Mouse (Mus musculus) heart, embryonic 13.5 days (tissue): ENCODE measurements around the gene Tgm7. TPM values are rescaled to one million over a fixed set of nuclear protein-coding genes. Genes with fewer than 3 reads are reported as not detected.
"Not testable (repeated sequence)": the region's sequence is repeated elsewhere in the genome, so short reads cannot be mapped to it uniquely, and the experiment has no call there.

Source experiments
- ATAC-seq: fragments of 200-750 bp; cut with Nextera tagmentation; 2 replicates; pipeline ENCODE4 v1.8.0; 2017; ENCODE audit warnings: moderate TSS enrichment; ENCODE audit not compliant: insufficient number of reproducible peaks, low FRiP score, low TSS enrichment; ENCODE audit errors: extremely low read depth
- H3K27ac ChIP-seq: fragments of 300-500 bp; sonication (generic); replicated peaks from 2 replicates; pipeline ENCODE4 v1.5.1; 2015; ENCODE audit warnings: moderate library complexity, mild to moderate bottlenecking, inconsistent platforms
- H3K27me3 ChIP-seq: fragments of 300-500 bp; sonication (generic); replicated peaks from 2 replicates; pipeline ENCODE4 v1.6.1; 2015; ENCODE audit warnings: mild to moderate bottlenecking, inconsistent platforms
- H3K36me3 ChIP-seq: fragments of 300-500 bp; sonication (generic); 2 replicates; pipeline ENCODE4 v1.6.1; 2015; ENCODE audit warnings: mild to moderate bottlenecking, inconsistent platforms
- H3K4me1 ChIP-seq: fragments of 300-500 bp; sonication (generic); 2 replicates; pipeline ENCODE4 v1.6.1; 2015; ENCODE audit warnings: inconsistent platforms
- H3K4me2 ChIP-seq: fragments of 300-500 bp; sonication (generic); 2 replicates; pipeline ENCODE4 v1.6.1; 2015; ENCODE audit warnings: inconsistent platforms, mild to moderate bottlenecking, moderate library complexity
- H3K4me3 ChIP-seq: fragments of 300-500 bp; sonication (generic); 2 replicates; pipeline ENCODE4 v1.5.1; 2015; ENCODE audit warnings: moderate library complexity, mild to moderate bottlenecking, inconsistent platforms
- H3K9ac ChIP-seq: fragments of 300-500 bp; sonication (generic); 2 replicates; pipeline ENCODE4 v1.6.1; 2015; ENCODE audit warnings: inconsistent platforms, mild to moderate bottlenecking, moderate library complexity
- H3K9me3 ChIP-seq: fragments of 300-500 bp; sonication (generic); 2 replicates; pipeline ENCODE4 v1.6.1; 2016; ENCODE audit warnings: inconsistent platforms
- WGBS: fragments of 180-500 bp; shearing (Covaris S2); methylation state at CpG from one replicate; pipeline ENCODE4 v1.1.7; 2015; ENCODE audit warnings: mixed read lengths; 5-methylcytosine and 5-hydroxymethylcytosine counted together
- polyA plus RNA-seq: library from polyadenylated mRNA; unstranded; fragments of >200 nt; fragmentation: Nextera tagmentation; extraction: Ambion mirVana; gene quantifications from 2 replicates; pipeline ENCODE4 v1.2.1, GENCODE M21; 2015

The Tgm7 gene
- polyA plus RNA-seq, 1 experiment from 2014 or later = not detected

- no peak for ATAC-seq
- H3K27me3 ChIP-seq = no peaks in the 10 kb centered on the region
- no peak overlapping the region for H3K27ac ChIP-seq
- H3K9me3 ChIP-seq = no peaks in the 10 kb centered on the region
- no peak overlapping the region for H3K4me2 ChIP-seq
- H3K4me1 ChIP-seq = no peaks in the 10 kb centered on the region
- 78% methylated on average over 1 of the region's 1 CpGs for WGBS
- no peak overlapping the region for H3K4me3 ChIP-seq
- no peak overlapping the region for H3K9ac ChIP-seq
- no peaks in the 10 kb centered on the region for H3K36me3 ChIP-seq
Observed at GRCm38 (mm10) chr2:121127536-121127935, 17.9 kb upstream of the Tgm7 start.

- H3K27ac ChIP-seq, ATAC-seq, H3K36me3 ChIP-seq, H3K9me3 ChIP-seq, H3K4me2 ChIP-seq, H3K4me1 ChIP-seq, H3K27me3 ChIP-seq, H3K4me3 ChIP-seq, H3K9ac ChIP-seq: not testable (repeated sequence)
- WGBS = 81% methylated on average over 5 of the region's 5 CpGs
Observed at GRCm38 (mm10) chr2:121126302-121126701, 16.7 kb upstream of the Tgm7 start.

GRCm38 (mm10) chr2:121119260-121119659 is 9.7 kb upstream of the Tgm7 start:
- no peak overlapping the region for H3K9ac ChIP-seq
- H3K4me1 ChIP-seq = no peaks in the 10 kb centered on the region
- 74% methylated on average over 3 of the region's 3 CpGs for WGBS
- no peak for ATAC-seq
- H3K36me3 ChIP-seq = no peaks in the 10 kb centered on the region
- no peaks in the 10 kb centered on the region for H3K9me3 ChIP-seq
- H3K27me3 ChIP-seq = peaks cover 15% of the 10 kb centered on the region
- H3K4me3 ChIP-seq = no peak overlapping the region
- H3K4me2 ChIP-seq = no peak overlapping the region
- H3K27ac ChIP-seq = no peak overlapping the region

- no peak overlapping the region for H3K9ac ChIP-seq
- H3K27me3 ChIP-seq = peaks cover 15% of the 10 kb centered on the region
- H3K4me3 ChIP-seq = no peak overlapping the region
- peaks cover 3% of the 10 kb centered on the region for H3K4me1 ChIP-seq
- H3K36me3 ChIP-seq = no peaks in the 10 kb centered on the region
- H3K27ac ChIP-seq = no peak overlapping the region
- H3K4me2 ChIP-seq = no peak overlapping the region
- ATAC-seq = no peak
- no peaks in the 10 kb centered on the region for H3K9me3 ChIP-seq
- 79% methylated on average over 2 of the region's 2 CpGs for WGBS
Observed at GRCm38 (mm10) chr2:121115418-121115817, 5.8 kb upstream of the Tgm7 start.

- Histone ChIP-seq H3K4me3 (no peak overlapping the region), H3K9me3 (no peaks in the 10 kb centered on the region), H3K27ac (no peak overlapping the region), H3K27me3 (peaks cover 7% of the 10 kb centered on the region; the same call in 1 of the 2 replicates), H3K36me3 (no peaks in the 10 kb centered on the region), H3K4me2 (no peak overlapping the region), H3K9ac (no peak overlapping the region), H3K4me1 (peaks cover 11% of the 10 kb centered on the region)
- ATAC-seq = no peak
Observed at GRCm38 (mm10) chr2:121105940-121106339, 3.7 kb downstream of the Tgm7 start.

- Histone ChIP-seq H3K36me3 (no peaks in the 10 kb centered on the region), H3K27ac (no peak overlapping the region), H3K4me1 (0 out of 2 replicates have a peak, but pooled peaks cover 3% of the 10 kb centered on the region), H3K4me2 (no peak overlapping the region), H3K27me3 (peaks cover 7% of the 10 kb centered on the region; the same call in 1 of the 2 replicates), H3K9ac (no peak overlapping the region), H3K9me3 (no peaks in the 10 kb centered on the region), H3K4me3 (no peak overlapping the region)
- WGBS = 17% methylated on average over 9 of the region's 9 CpGs
- ATAC-seq = no peak
Observed at GRCm38 (mm10) chr2:121102051-121102450, 7.5 kb downstream of the Tgm7 start.

GRCm38 (mm10) chr2:121089751-121090150 is 19.8 kb downstream of the Tgm7 start:
- Histone ChIP-seq H3K4me3 (no peak overlapping the region), H3K9ac (no peak overlapping the region), H3K9me3 (no peaks in the 10 kb centered on the region), H3K36me3 (no peaks in the 10 kb centered on the region), H3K4me2 (no peak overlapping the region), H3K4me1 (peaks cover 8% of the 10 kb centered on the region; the same call in 1 of the 2 replicates), H3K27me3 (peaks cover 8% of the 10 kb centered on the region; the same call in 1 of the 2 replicates), H3K27ac (no peak overlapping the region)
- 67% methylated on average over 4 of the region's 4 CpGs for WGBS
- no peak for ATAC-seq

GRCm38 (mm10) chr2:121088507-121088906 is 21.1 kb downstream of the Tgm7 start:
- Histone ChIP-seq H3K4me1 (peaks cover 8% of the 10 kb centered on the region; the same call in 1 of the 2 replicates), H3K27me3 (peaks cover 8% of the 10 kb centered on the region; the same call in 1 of the 2 replicates), H3K9ac (no peak overlapping the region), H3K27ac (no peak overlapping the region), H3K9me3 (no peaks in the 10 kb centered on the region), H3K36me3 (no peaks in the 10 kb centered on the region), H3K4me3 (no peak overlapping the region), H3K4me2 (no peak overlapping the region)
- no peak for ATAC-seq
- 86% methylated on average over 3 of the region's 3 CpGs for WGBS

GRCm38 (mm10) chr2:121085480-121086185 is 24.0 kb downstream of the Tgm7 start, which contains the start of gene Tgm5:
TSS of gene Tgm5 (minus strand) at chr2:121085841.
- no peak within 1 kb of the TSS for H3K27ac ChIP-seq
- WGBS = 28% methylated on average over 6 of the region's 6 CpGs
- H3K9me3 ChIP-seq = no peaks in the 10 kb centered on the region
- H3K4me2 ChIP-seq = no peak within 1 kb of the TSS
- no peak within 1 kb of the TSS for H3K4me3 ChIP-seq
- H3K9ac ChIP-seq = no peak within 1 kb of the TSS
- ATAC-seq = no peak
- peaks cover under 1% of the 10 kb centered on the region; the same call in 1 of the 2 replicates for H3K27me3 ChIP-seq
- H3K4me1 ChIP-seq = peaks cover 8% of the 10 kb centered on the region; the same call in 1 of the 2 replicates
- H3K36me3 ChIP-seq = no peaks in the 10 kb centered on the region

GRCm38 (mm10) chr2:121082626-121083025 is 27.0 kb downstream of the Tgm7 start:
- Histone ChIP-seq H3K36me3 (no peaks in the 10 kb centered on the region), H3K4me3 (no peak overlapping the region), H3K9me3 (no peaks in the 10 kb centered on the region), H3K27me3 (no peaks in the 10 kb centered on the region; the same call in 1 of the 2 replicates), H3K27ac (no peak overlapping the region), H3K4me2 (no peak overlapping the region), H3K4me1 (peaks cover 8% of the 10 kb centered on the region; the same call in 1 of the 2 replicates), H3K9ac (no peak overlapping the region)
- ATAC-seq = no peak
- WGBS = 59% methylated on average over 1 of the region's 1 CpGs

- no peaks in the 10 kb centered on the region for H3K9me3 ChIP-seq
- 78% methylated on average over 7 of the region's 7 CpGs for WGBS
- no peak overlapping the region for H3K4me2 ChIP-seq
- no peak for ATAC-seq
- no peaks in the 10 kb centered on the region for H3K36me3 ChIP-seq
- no peak overlapping the region for H3K9ac ChIP-seq
- no peak overlapping the region for H3K4me3 ChIP-seq
- no peaks in the 10 kb centered on the region for H3K4me1 ChIP-seq
- no peak overlapping the region for H3K27ac ChIP-seq
- H3K27me3 ChIP-seq = 0 out of 2 replicates have a peak, but pooled peaks cover 3% of the 10 kb centered on the region
Observed at GRCm38 (mm10) chr2:121074747-121075146, 34.8 kb downstream of the Tgm7 start.

- Histone ChIP-seq H3K9ac (no peak overlapping the region), H3K9me3 (no peaks in the 10 kb centered on the region), H3K36me3 (no peaks in the 10 kb centered on the region), H3K27ac (no peak overlapping the region), H3K4me3 (no peak overlapping the region), H3K4me2 (no peak overlapping the region), H3K4me1 (no peaks in the 10 kb centered on the region), H3K27me3 (0 out of 2 replicates have a peak, but pooled peaks cover 3% of the 10 kb centered on the region)
- ATAC-seq = no peak
- 69% methylated on average over 6 of the region's 6 CpGs for WGBS
Observed at GRCm38 (mm10) chr2:121071871-121072270, 37.7 kb downstream of the Tgm7 start.
